Mouse (Mus musculus) lung, postnatal 4 days (tissue): ENCODE results near the gene Pglyrp4.
A peak's percentile ranks its signal among the peaks of the same experiment; 100 is the strongest.
"Not testable (repeated sequence)": the region's sequence is repeated elsewhere in the genome, so short reads cannot be mapped to it uniquely, and the experiment has no call there.

Source experiments
- DNase-seq, 2 experiments: peaks; one replicate each; pipeline ENCODE4 v3.0.0; 2021

Pglyrp4 gene

GRCm38 (mm10) chr3:90726606-90727005 is at the start of gene Pglyrp4:
Gene Pglyrp4 (plus strand): TSS chr3:90726906.
- DNase-seq, result no peak

GRCm38 (mm10) chr3:90678656-90679055 is 48.0 kb upstream of the Pglyrp4 start:
- DNase-seq, result no peak

- no peak for DNase-seq
These were observed 42.8 kb upstream of the Pglyrp4 start for GRCm38 (mm10) chr3:90683929-90684328.

GRCm38 (mm10) chr3:90686835-90687234 is 39.9 kb upstream of the Pglyrp4 start:
- DNase-seq, result no peak

- no peak for DNase-seq
These were observed 33.2 kb upstream of the Pglyrp4 start for GRCm38 (mm10) chr3:90693496-90693895.

- no peak for DNase-seq
These were observed 31.1 kb upstream of the Pglyrp4 start, which contains the start of gene S100a9 for GRCm38 (mm10) chr3:90695613-90696012. Gene S100a9 (minus strand): TSS chr3:90695721.

GRCm38 (mm10) chr3:90702244-90702643 is 24.5 kb upstream of the Pglyrp4 start:
- DNase-seq, result no peak

- DNase-seq, result peak in 1 of 2 experiments; percentile 27
These were observed 18.0 kb upstream of the Pglyrp4 start for GRCm38 (mm10) chr3:90708523-90709202.

GRCm38 (mm10) chr3:90709591-90710460 is 16.9 kb upstream of the Pglyrp4 start:
- DNase-seq, result peak; percentile 79 to 88

- no peak for DNase-seq
These were observed 23.0 kb downstream of the Pglyrp4 start for GRCm38 (mm10) chr3:90749658-90750057.

- DNase-seq, result not testable (repeated sequence)
These were observed 51.1 kb downstream of the Pglyrp4 start, which contains the start of gene Gm5849 for GRCm38 (mm10) chr3:90777776-90778175. Gene Gm5849 (minus strand): TSS chr3:90777876.
